Mouse (Mus musculus): ENCODE data around the gene Lhfpl3. TPM values are rescaled to one million over a fixed set of nuclear protein-coding genes. Genes with fewer than 3 reads are reported as not detected.
A peak's percentile ranks its signal among the peaks of the same experiment; 100 is the strongest.

Lhfpl3 gene
- polyA plus RNA-seq, 1 experiment from 2014 or later, result not detected

DNA sequence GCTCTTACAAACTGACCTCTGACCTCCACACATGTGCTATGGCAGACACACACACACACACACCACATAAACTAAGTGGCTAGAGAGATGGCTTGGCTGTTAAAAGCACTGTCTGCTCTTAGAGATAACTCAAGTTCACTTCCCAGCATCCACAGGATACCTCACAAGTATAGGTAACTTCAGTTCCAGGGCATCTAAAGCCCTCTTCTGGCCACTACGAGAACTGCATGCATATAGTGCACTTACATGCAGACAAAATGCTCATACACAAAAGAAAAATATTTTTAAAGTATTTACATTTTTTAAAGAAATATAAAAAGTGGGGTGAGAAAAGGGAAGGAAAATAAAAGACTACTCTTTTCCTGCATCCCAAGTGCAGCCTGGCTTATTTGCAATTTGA is 408.6 kb downstream of the Lhfpl3 start:
- 63% methylated on average over 1 of the region's 1 CpGs for WGBS (ENCODE audit: insufficient replicate concordance)

DNA sequence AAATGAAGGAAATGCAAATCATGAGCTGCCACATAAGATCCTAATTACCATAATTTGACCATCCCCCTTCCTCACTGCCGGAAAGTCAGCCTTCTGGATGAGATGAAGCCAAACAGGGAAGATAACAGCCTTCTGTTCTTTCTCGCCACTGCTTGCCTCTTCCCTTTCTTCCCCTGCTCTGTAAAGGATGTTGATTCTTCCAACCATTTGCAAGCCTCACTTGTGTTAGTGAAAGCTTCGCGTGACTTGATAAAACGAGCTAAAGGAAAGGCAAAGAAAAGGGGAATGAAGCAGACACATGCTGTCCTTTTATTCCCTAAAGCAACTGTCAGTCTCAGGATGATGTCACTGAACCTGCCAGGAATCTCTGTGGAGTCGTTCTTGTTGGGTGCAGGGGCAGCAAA is 420.1 kb downstream of the Lhfpl3 start:
- WGBS (ENCODE audit: insufficient replicate concordance), result 26% methylated on average over 6 of the region's 6 CpGs
- Histone ChIP-seq H3K36me3 (no peaks in the 10 kb centered on the region), H3K27ac (no peak overlapping the region), H3K4me3 (replicated peaks) (no peak overlapping the region), H3K9ac (no peak overlapping the region), H3K4me1 (replicated peaks) (no peaks in the 10 kb centered on the region), H3K9me3 (replicated peaks) (no peaks in the 10 kb centered on the region), H3K27me3 (no peaks in the 10 kb centered on the region), H3K4me2 (no peak overlapping the region)
- no peak for DNase-seq
- ATAC-seq (ENCODE audit: low read depth), result no peak

More for the DNA sequence above, 408.6 kb downstream of the Lhfpl3 start:
- H3K9me3 ChIP-seq (replicated peaks), result no peaks in the 10 kb centered on the region
- no peak overlapping the region for H3K27ac ChIP-seq
- DNase-seq, result no peak
- no peaks in the 10 kb centered on the region for H3K36me3 ChIP-seq
- ATAC-seq (ENCODE audit: low read depth), result no peak
- H3K4me1 ChIP-seq (replicated peaks), result no peaks in the 10 kb centered on the region
- H3K4me2 ChIP-seq, result no peak overlapping the region
- H3K9ac ChIP-seq, result no peak overlapping the region
- H3K4me3 ChIP-seq (replicated peaks), result no peak overlapping the region
- H3K27me3 ChIP-seq, result no peaks in the 10 kb centered on the region

DNA sequence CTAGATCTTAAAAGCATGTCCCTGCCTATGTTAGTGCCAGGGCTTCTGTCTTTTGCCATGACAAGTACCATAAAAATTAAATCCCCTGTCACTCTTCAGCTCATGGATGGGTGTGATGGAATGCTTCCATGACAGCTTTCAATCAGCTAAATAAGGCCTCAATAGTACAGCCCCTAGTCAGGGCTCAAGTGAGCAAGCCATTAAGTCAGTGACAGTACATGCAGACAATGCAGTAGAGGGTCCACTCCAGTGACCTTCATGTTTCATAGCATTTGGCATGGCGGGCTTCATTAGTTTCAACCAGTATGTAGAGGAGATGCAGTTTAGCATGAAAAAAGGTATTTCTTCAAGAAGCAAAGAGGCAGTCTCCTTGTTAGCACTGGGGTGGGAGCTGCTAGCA is 420.8 kb downstream of the Lhfpl3 start:
- DNase-seq (no peak), ATAC-seq (ENCODE audit: low read depth) (no peak)
- Histone ChIP-seq H3K4me3 (replicated peaks) (no peak overlapping the region), H3K9me3 (replicated peaks) (no peaks in the 10 kb centered on the region), H3K4me2 (no peak overlapping the region), H3K9ac (no peak overlapping the region), H3K27ac (no peak overlapping the region), H3K27me3 (no peaks in the 10 kb centered on the region), H3K36me3 (no peaks in the 10 kb centered on the region), H3K4me1 (replicated peaks) (no peaks in the 10 kb centered on the region)
- WGBS (ENCODE audit: insufficient replicate concordance), result 63% methylated on average over 1 of the region's 1 CpGs

DNA sequence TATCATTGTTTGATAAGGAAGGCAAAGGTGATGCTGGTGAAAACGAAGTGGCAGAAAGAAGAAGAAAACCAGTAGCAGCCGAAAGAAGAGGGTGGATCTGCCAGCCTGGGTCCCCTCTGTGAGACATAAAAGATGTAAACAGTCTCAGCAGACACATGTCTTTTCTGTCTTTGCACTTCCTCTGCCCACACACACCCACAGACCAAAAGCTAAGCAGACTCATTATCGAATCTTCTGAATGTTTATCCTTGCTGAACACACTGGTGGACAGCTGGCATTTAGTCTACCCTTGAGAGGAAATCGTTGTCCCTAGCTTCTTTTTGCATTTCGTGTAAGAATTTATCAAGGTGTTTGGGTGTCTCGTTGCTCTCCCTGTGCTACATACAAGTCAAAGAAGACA is 443.8 kb downstream of the Lhfpl3 start:
- no peak for DNase-seq
- Histone ChIP-seq H3K9me3 (replicated peaks) (no peaks in the 10 kb centered on the region), H3K9ac (no peak overlapping the region), H3K4me1 (replicated peaks) (no peaks in the 10 kb centered on the region), H3K4me3 (replicated peaks) (no peak overlapping the region), H3K36me3 (no peaks in the 10 kb centered on the region), H3K27me3 (no peaks in the 10 kb centered on the region), H3K4me2 (no peak overlapping the region), H3K27ac (no peak overlapping the region)
- ATAC-seq (ENCODE audit: low read depth), result no peak
- 52% methylated on average over 6 of the region's 6 CpGs for WGBS (ENCODE audit: insufficient replicate concordance)

DNA sequence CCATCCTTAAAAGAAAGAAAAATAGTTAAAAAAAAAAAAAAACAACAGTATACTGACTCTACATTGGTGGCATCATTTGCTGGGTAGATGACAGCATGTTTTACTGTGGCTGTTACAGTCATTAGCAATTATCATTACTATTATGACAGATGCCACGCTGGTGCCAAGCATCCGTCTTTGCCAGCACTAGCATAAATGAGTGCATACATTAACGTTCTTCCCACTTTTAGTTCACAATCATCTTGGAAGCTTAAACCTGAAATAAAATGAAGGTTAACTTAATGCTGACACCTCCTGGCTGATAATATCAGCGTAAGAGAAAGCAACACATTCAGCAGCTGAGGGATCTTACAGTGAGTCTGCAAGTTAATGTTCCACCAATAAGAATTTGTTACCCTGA is 451.0 kb downstream of the Lhfpl3 start:
- 56% methylated on average over 4 of the region's 4 CpGs for whole genome bisulfite sequencing (ENCODE audit: insufficient replicate concordance)
- Histone ChIP-seq H3K4me1 (replicated peaks) (no peaks in the 10 kb centered on the region), H3K27ac (no peak overlapping the region), H3K9me3 (replicated peaks) (no peaks in the 10 kb centered on the region), H3K36me3 (no peaks in the 10 kb centered on the region), H3K4me2 (no peak overlapping the region), H3K9ac (no peak overlapping the region), H3K4me3 (replicated peaks) (no peak overlapping the region), H3K27me3 (no peaks in the 10 kb centered on the region)
- ATAC-seq (ENCODE audit: low read depth) (no peak), DNase-seq (no peak)

DNA sequence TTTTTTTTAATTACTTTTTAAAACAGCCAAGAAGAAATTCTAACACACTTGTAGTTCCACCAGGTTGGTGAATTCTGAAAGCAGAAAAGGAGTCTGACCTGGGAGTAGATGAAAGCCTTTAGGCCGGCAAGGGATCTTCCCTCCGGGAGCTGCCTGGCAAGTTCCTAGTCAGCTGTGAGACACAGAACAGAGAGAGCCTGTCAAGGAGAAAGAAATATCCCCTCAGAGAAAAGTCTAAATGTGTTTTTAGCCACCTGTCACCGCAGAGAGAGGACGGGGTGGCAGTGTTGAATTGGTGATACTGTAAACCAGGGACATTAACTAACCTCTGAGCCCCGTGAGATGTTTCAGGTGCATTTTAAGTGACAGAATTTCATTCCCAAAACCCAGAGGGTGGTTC is 467.2 kb downstream of the Lhfpl3 start:
- ATAC-seq (ENCODE audit: low read depth) (no peak), DNase-seq (no peak)
- Histone ChIP-seq H3K4me2 (no peak overlapping the region), H3K4me1 (replicated peaks) (no peaks in the 10 kb centered on the region), H3K9ac (no peak overlapping the region), H3K27ac (no peak overlapping the region), H3K27me3 (no peaks in the 10 kb centered on the region), H3K9me3 (replicated peaks) (no peaks in the 10 kb centered on the region), H3K4me3 (replicated peaks) (no peak overlapping the region), H3K36me3 (no peaks in the 10 kb centered on the region)
- 68% methylated on average over 5 of the region's 5 CpGs for WGBS (ENCODE audit: insufficient replicate concordance)

DNA sequence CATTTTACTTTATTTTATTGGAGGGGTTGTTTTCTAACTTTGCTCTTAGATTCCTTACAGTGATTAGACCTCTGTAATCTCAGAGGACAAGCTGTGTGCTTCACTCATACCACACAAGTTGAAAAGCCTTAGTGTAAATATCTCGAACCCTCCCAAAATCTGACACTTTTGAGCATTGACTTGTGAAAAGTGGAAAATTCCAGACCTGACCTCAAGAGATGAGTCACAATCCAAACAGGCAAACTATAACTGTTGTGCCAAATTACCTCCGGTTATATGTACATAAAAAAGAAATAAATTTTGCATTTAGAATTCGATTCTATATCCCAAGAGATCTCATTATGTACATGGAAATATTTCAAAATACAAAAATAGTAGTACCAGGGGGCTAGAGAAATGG is 468.8 kb downstream of the Lhfpl3 start:
- Histone ChIP-seq H3K9ac (no peak overlapping the region), H3K9me3 (replicated peaks) (no peaks in the 10 kb centered on the region), H3K4me1 (replicated peaks) (no peaks in the 10 kb centered on the region), H3K36me3 (no peaks in the 10 kb centered on the region), H3K27ac (no peak overlapping the region), H3K4me2 (no peak overlapping the region), H3K27me3 (no peaks in the 10 kb centered on the region), H3K4me3 (replicated peaks) (no peak overlapping the region)
- ATAC-seq (ENCODE audit: low read depth) (no peak), DNase-seq (no peak)
- 55% methylated on average over 3 of the region's 3 CpGs for WGBS (ENCODE audit: insufficient replicate concordance)

DNA sequence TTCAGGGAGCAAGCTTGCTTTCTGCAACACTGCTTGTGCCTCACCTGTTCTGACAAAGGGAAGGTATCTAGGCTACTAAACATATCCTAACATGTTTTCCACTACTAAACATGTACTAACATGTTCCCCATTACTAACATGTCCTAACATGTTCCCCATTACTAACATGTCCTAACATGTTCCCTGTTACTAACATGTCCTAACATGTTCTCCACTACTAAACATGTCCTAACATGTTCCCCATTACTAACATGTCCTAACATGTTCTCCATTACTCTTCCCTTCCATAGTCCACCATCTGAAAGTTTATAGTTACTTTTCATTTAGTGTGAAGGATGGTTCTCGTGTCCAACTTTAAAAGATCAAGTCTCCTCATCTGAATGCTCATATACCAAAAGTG is 473.8 kb downstream of the Lhfpl3 start:
- Histone ChIP-seq H3K4me2 (no peak overlapping the region), H3K27ac (no peak overlapping the region), H3K4me1 (replicated peaks) (no peaks in the 10 kb centered on the region), H3K4me3 (replicated peaks) (no peak overlapping the region), H3K36me3 (no peaks in the 10 kb centered on the region), H3K9me3 (replicated peaks) (no peaks in the 10 kb centered on the region), H3K9ac (no peak overlapping the region), H3K27me3 (no peaks in the 10 kb centered on the region)
- WGBS (ENCODE audit: insufficient replicate concordance), result 64% methylated on average over 1 of the region's 1 CpGs
- ATAC-seq (ENCODE audit: low read depth) (no peak), DNase-seq (no peak)

DNA sequence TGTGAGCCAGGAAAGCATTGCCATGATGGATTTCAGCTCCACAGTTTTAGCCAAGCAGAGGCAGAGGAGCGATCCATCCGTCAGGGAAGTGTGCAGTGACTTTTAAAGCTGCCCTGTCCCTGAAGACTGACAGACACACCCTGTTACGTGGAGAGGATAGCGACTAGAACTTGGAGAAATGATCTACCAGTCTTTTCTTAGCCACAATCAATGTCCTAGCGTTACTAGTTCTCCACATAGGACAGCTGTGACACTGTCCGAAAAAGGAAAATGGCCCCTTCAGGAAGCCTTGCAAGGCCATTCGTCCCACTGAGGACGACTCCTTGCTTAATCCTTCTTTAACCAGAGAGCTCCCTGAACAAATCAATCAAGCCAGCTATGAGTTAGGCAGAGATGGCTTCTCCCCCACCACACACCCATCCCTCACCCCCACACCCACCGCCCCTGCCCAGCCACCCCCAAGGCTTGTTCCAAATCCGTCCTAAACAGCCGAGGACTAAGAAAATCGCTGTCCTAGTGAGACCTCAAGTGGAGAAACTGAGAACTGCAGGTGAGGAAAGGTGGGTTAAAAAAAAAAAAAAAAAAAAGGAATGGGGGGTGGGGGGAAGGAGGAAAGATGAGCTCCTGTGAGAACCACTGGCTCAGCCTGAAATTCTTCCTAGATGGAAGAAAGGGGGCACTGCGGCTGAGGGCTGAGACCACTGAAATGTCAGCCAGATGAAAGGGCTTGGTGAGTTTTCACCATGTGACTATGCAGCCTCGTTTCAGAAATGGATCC is 479.1 kb downstream of the Lhfpl3 start:
- Histone ChIP-seq H3K27me3 (no peaks in the 10 kb centered on the region), H3K4me2 (no peak overlapping the region), H3K9me3 (replicated peaks) (no peaks in the 10 kb centered on the region), H3K9ac (no peak overlapping the region), H3K4me1 (replicated peaks) (no peaks in the 10 kb centered on the region), H3K4me3 (replicated peaks) (no peak overlapping the region), H3K36me3 (no peaks in the 10 kb centered on the region), H3K27ac (no peak overlapping the region)
- DNase-seq (no peak), ATAC-seq (ENCODE audit: low read depth) (no peak)
- 23% methylated on average over 14 of the region's 14 CpGs for WGBS (ENCODE audit: insufficient replicate concordance)

DNA sequence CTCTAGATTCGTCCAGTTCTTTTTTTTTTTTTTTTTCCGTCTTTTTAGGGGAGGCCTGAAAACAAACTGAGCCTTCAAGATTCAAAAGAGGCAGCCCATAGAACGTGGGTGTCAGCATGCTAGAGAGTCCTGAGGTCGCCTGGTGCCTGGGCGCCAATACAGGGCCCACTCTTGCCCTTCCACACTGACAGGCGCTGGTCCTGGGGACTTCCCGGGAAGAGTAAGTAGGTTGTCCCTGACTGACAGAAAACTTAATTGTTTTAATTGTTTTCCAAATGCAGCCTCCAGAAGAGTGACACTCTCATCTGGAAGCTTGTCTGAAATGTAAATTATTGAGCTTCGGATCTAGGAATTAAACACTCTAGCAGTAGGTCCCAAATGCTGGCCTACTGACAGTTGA is 479.8 kb downstream of the Lhfpl3 start:
- Histone ChIP-seq H3K9ac (no peak overlapping the region), H3K9me3 (replicated peaks) (no peaks in the 10 kb centered on the region), H3K27me3 (no peaks in the 10 kb centered on the region), H3K36me3 (no peaks in the 10 kb centered on the region), H3K4me3 (replicated peaks) (no peak overlapping the region), H3K4me2 (no peak overlapping the region), H3K4me1 (replicated peaks) (no peaks in the 10 kb centered on the region), H3K27ac (no peak overlapping the region)
- ATAC-seq (ENCODE audit: low read depth), result no peak
- DNase-seq, result no peak
- 32% methylated on average over 8 of the region's 8 CpGs for WGBS (ENCODE audit: insufficient replicate concordance)

DNA sequence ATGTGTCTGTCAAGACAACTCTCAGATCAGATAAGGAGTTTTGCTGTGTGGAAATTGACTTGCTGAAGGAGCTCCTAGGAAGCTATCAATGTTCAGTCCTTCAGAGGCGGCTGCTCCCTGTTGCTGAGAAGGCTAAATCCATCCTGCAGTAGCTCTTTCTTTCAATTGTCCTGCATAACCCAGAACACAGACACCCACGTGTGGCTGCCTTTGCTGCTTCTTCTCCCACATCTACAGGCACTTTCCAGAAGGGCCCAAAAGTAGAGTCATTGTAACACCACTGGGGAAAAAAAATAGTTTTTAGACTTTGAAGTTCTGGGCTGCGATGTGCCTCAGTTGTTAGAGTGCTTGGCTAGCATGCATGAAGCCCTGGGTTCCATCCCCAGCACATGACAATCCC is 480.9 kb downstream of the Lhfpl3 start:
- DNase-seq (no peak), ATAC-seq (ENCODE audit: low read depth) (no peak)
- H3K27ac ChIP-seq, result no peak overlapping the region
- no peak overlapping the region for H3K4me2 ChIP-seq
- no peaks in the 10 kb centered on the region for H3K27me3 ChIP-seq
- H3K36me3 ChIP-seq, result no peaks in the 10 kb centered on the region
- no peaks in the 10 kb centered on the region for H3K4me1 ChIP-seq (replicated peaks)
- 38% methylated on average over 3 of the region's 3 CpGs for WGBS (ENCODE audit: insufficient replicate concordance)
- no peak overlapping the region for H3K4me3 ChIP-seq (replicated peaks)
- H3K9me3 ChIP-seq (replicated peaks), result no peaks in the 10 kb centered on the region
- no peak overlapping the region for H3K9ac ChIP-seq

DNA sequence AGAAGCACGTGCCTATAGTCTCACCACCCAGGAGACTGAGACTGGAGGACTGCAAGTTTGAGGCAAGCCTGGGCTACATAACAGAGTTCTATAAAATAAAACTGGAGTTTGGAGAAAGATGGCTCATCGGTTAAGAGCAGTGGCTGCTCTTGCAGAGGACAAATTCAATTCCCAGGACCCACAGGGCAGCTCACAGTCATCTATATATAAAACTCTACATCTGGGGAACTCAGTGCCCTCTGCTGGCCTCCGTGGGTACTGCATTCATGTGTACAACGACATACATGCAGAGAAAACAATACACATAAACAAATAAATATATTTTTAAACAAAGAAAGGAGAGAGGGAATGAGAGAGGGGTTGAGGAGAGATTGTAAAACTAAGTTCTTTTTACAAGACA is 501.1 kb downstream of the Lhfpl3 start:
- no peak overlapping the region for H3K4me2 ChIP-seq
- WGBS (ENCODE audit: insufficient replicate concordance), result 36% methylated on average over 4 of the region's 4 CpGs
- H3K27me3 ChIP-seq, result no peaks in the 10 kb centered on the region
- ATAC-seq (ENCODE audit: low read depth), result no peak
- H3K4me3 ChIP-seq (replicated peaks), result no peak overlapping the region
- H3K4me1 ChIP-seq (replicated peaks), result no peaks in the 10 kb centered on the region
- no peak overlapping the region for H3K27ac ChIP-seq
- peak; percentile 9 for DNase-seq
- H3K36me3 ChIP-seq, result no peaks in the 10 kb centered on the region
- no peak overlapping the region for H3K9ac ChIP-seq
- no peaks in the 10 kb centered on the region for H3K9me3 ChIP-seq (replicated peaks)
